Mouse (Mus musculus) lung, embryonic 16.5 days (tissue): ENCODE results near the gene Ccdc102a. TPM values are rescaled to one million over a fixed set of nuclear protein-coding genes. Genes with fewer than 3 reads are reported as not detected.
A peak's percentile ranks its signal among the peaks of the same experiment; 100 is the strongest.

Source experiments
- ATAC-seq: fragments of 200-750 bp; cut with Nextera tagmentation; 2 replicates; pipeline ENCODE4 v1.8.0; 2017; ENCODE audit warnings: low read depth, mild to moderate bottlenecking, moderate library complexity
- H3K27ac ChIP-seq: fragments of 300-500 bp; sonication (generic); 2 replicates; pipeline ENCODE4 v1.5.1; 2014; ENCODE audit warnings: mild to moderate bottlenecking, control low read depth, low read length
- H3K27me3 ChIP-seq: fragments of 300-500 bp; sonication (generic); 2 replicates; pipeline ENCODE4 v1.6.1; 2014; ENCODE audit warnings: low read depth, low read length, mixed read lengths; ENCODE audit not compliant: control insufficient read depth, insufficient read depth
- H3K36me3 ChIP-seq: fragments of 300-500 bp; sonication (generic); 2 replicates; pipeline ENCODE4 v1.6.1; 2014; ENCODE audit warnings: low read length; ENCODE audit not compliant: control insufficient read depth, insufficient read depth
- H3K4me1 ChIP-seq: fragments of 300-500 bp; sonication (generic); replicated peaks from 2 replicates; pipeline ENCODE4 v1.6.1; 2014; ENCODE audit warnings: low read length, mixed read lengths; ENCODE audit not compliant: control insufficient read depth, insufficient read depth
- H3K4me2 ChIP-seq: fragments of 300-500 bp; sonication (generic); 2 replicates; pipeline ENCODE4 v1.6.1; 2014; ENCODE audit warnings: low read depth, low read length, control low read depth
- H3K4me3 ChIP-seq: fragments of 300-500 bp; sonication (generic); 2 replicates; pipeline ENCODE4 v1.5.1; 2014; ENCODE audit warnings: mild to moderate bottlenecking, low read length, control low read depth
- H3K9ac ChIP-seq: fragments of 300-500 bp; sonication (generic); 2 replicates; pipeline ENCODE4 v1.6.1; 2014; ENCODE audit warnings: low read length, control low read depth
- H3K9me3 ChIP-seq: fragments of 300-500 bp; sonication (generic); 2 replicates; pipeline ENCODE4 v1.6.1; 2016; ENCODE audit warnings: low read length; ENCODE audit not compliant: control insufficient read depth
- WGBS: fragments of 180-500 bp; shearing (Covaris S2); extraction: QIAGEN DNeasy Blood & Tissue Kit; methylation state at CpG from one replicate; pipeline ENCODE4 v1.1.7; 2014; 5-methylcytosine and 5-hydroxymethylcytosine counted together
- polyA plus RNA-seq: library from polyadenylated mRNA; unstranded; fragments of >200 nt; fragmentation: Nextera tagmentation; extraction: Ambion mirVana; gene quantifications from 2 replicates; pipeline ENCODE4 v1.2.1, GENCODE M21; 2015

Gene Ccdc102a
- 18.2 and 18.5 TPM in 2 replicates for polyA plus RNA-seq

- peak within 1 kb of the TSS; percentile 86 for H3K27ac ChIP-seq
- peak; percentile 69 for ATAC-seq
- H3K9me3 ChIP-seq = no peaks in the 10 kb centered on the region
- WGBS = 3% methylated on average over 37 of the region's 51 CpGs
- no peaks in the 10 kb centered on the region for H3K36me3 ChIP-seq
- peak within 1 kb of the TSS; percentile 83 for H3K4me2 ChIP-seq
- no peaks in the 10 kb centered on the region for H3K27me3 ChIP-seq
- peak within 1 kb of the TSS; percentile 91 for H3K9ac ChIP-seq
- H3K4me3 ChIP-seq = peak within 1 kb of the TSS; percentile 82
- peaks cover 44% of the 10 kb centered on the region for H3K4me1 ChIP-seq
These were observed at the start of gene Ccdc102a for GRCm38 (mm10) chr8:94917851-94918495. Gene Ccdc102a, minus strand, starts transcription at chr8:94918098.

DNA sequence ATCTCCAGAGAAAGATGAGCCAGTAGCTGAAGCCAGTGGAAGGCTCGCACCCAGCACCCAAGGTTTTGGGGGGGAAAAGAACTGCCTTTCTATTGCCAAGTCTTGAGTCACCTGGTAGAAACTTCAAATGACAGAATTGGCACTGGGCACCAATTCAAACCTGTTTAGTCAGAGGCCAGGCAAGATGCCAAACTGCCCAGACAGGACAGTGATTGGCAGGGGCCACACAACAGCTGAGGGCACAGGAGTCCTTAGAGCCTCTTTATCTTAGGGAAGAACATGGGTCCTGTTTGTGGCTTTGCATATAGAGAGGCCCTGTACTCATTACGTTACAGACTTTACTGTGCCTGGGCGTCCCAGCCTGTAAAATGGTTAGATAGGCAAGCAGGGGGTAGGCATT is 49.7 kb upstream of the Ccdc102a start:
- WGBS = 62% methylated on average over 3 of the region's 3 CpGs
- H3K4me1 ChIP-seq = no peaks in the 10 kb centered on the region
- ATAC-seq = peak; percentile 43
- H3K27me3 ChIP-seq = no peaks in the 10 kb centered on the region
- no peak overlapping the region for H3K9ac ChIP-seq
- H3K36me3 ChIP-seq = no peaks in the 10 kb centered on the region
- no peak overlapping the region for H3K4me3 ChIP-seq
- peak overlapping the region; percentile 6; the same call in 1 of the 2 replicates for H3K27ac ChIP-seq
- H3K9me3 ChIP-seq = no peaks in the 10 kb centered on the region
- H3K4me2 ChIP-seq = no peak overlapping the region

DNA sequence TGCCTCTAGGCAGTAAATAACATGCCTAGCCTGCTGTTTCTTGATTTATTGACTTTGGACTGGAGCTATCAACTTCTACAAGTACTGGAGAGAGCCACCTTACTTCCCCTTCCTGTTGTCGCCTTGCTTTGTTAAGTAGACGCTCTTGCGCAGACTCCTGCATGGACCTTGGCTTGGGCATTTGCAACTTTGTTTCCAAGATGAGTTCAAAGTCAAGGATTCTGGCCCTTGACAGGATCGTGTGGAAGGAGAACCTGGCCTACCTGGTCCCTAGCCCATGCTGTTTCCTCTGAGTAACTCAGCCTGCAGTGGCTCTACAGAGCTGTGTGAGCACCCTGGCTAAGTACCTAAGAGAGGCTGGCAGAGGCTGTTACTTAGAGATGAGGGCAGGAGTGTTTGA is 49.2 kb upstream of the Ccdc102a start:
- no peaks in the 10 kb centered on the region for H3K36me3 ChIP-seq
- no peaks in the 10 kb centered on the region for H3K27me3 ChIP-seq
- peak overlapping the region; percentile 6 for H3K27ac ChIP-seq
- H3K4me3 ChIP-seq = no peak overlapping the region
- H3K9ac ChIP-seq = no peak overlapping the region
- WGBS = 50% methylated on average over 4 of the region's 4 CpGs
- H3K4me1 ChIP-seq = no peaks in the 10 kb centered on the region
- ATAC-seq = peak; percentile 42
- no peaks in the 10 kb centered on the region for H3K9me3 ChIP-seq
- H3K4me2 ChIP-seq = no peak overlapping the region

DNA sequence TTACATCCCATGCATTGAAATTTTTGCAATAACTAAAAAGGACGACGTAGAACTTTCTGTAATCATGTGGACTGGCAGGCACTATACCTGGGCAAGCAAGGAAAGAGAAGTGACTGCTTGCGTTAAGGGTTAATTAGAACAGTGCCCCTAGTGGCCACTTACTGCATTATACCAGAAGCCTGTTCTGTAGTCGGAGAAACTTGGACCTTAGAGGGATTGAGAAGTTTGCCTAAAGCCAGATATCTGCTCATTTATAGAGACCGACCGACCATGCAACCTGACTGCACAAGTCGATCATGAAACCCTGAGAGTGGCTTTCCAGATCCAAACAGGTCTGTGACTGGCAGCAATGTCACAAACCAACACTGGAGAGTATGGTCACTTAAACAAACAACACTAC is 48.7 kb upstream of the Ccdc102a start:
- peak overlapping the region; percentile 6 for H3K27ac ChIP-seq
- no peaks in the 10 kb centered on the region for H3K27me3 ChIP-seq
- WGBS = 18% methylated on average over 7 of the region's 7 CpGs
- no peak overlapping the region for H3K9ac ChIP-seq
- no peaks in the 10 kb centered on the region for H3K36me3 ChIP-seq
- H3K9me3 ChIP-seq = no peaks in the 10 kb centered on the region
- no peak overlapping the region for H3K4me2 ChIP-seq
- no peaks in the 10 kb centered on the region for H3K4me1 ChIP-seq
- ATAC-seq = no peak
- H3K4me3 ChIP-seq = no peak overlapping the region

- Histone ChIP-seq H3K27ac (no peak overlapping the region), H3K4me2 (no peak overlapping the region), H3K4me3 (no peak overlapping the region), H3K4me1 (no peaks in the 10 kb centered on the region), H3K27me3 (no peaks in the 10 kb centered on the region), H3K36me3 (no peaks in the 10 kb centered on the region), H3K9ac (no peak overlapping the region), H3K9me3 (no peaks in the 10 kb centered on the region)
- 18% methylated on average over 10 of the region's 10 CpGs for WGBS
- ATAC-seq = no peak
These were observed 46.9 kb upstream of the Ccdc102a start for GRCm38 (mm10) chr8:94964828-94965227.

- Histone ChIP-seq H3K9me3 (no peaks in the 10 kb centered on the region), H3K4me1 (no peaks in the 10 kb centered on the region), H3K36me3 (no peaks in the 10 kb centered on the region), H3K27me3 (no peaks in the 10 kb centered on the region), H3K4me2 (no peak overlapping the region), H3K4me3 (no peak overlapping the region), H3K9ac (no peak overlapping the region), H3K27ac (no peak overlapping the region)
- no peak for ATAC-seq
- 66% methylated on average over 1 of the region's 1 CpGs for whole genome bisulfite sequencing
These were observed 44.3 kb upstream of the Ccdc102a start for GRCm38 (mm10) chr8:94962201-94962600.

GRCm38 (mm10) chr8:94956078-94956574 is 38.2 kb upstream of the Ccdc102a start:
- H3K9ac ChIP-seq = no peak overlapping the region
- H3K9me3 ChIP-seq = no peaks in the 10 kb centered on the region
- no peaks in the 10 kb centered on the region for H3K36me3 ChIP-seq
- ATAC-seq = peak; percentile 60; the same call in 1 of the 2 replicates
- H3K4me2 ChIP-seq = no peak overlapping the region
- H3K27ac ChIP-seq = peak overlapping the region; percentile 88
- no peaks in the 10 kb centered on the region for H3K27me3 ChIP-seq
- peaks cover 12% of the 10 kb centered on the region for H3K4me1 ChIP-seq
- no peak overlapping the region for H3K4me3 ChIP-seq
- WGBS = 46% methylated on average over 1 of the region's 1 CpGs

- Histone ChIP-seq H3K9ac (peak overlapping the region; percentile 43; the same call in 1 of the 2 replicates), H3K4me2 (peak overlapping the region; percentile 3), H3K36me3 (no peaks in the 10 kb centered on the region), H3K4me3 (no peak overlapping the region), H3K27me3 (no peaks in the 10 kb centered on the region), H3K27ac (peak overlapping the region; percentile 88), H3K9me3 (no peaks in the 10 kb centered on the region), H3K4me1 (peaks cover 12% of the 10 kb centered on the region)
- 12% methylated on average over 9 of the region's 9 CpGs for WGBS
- peak; percentile 80 for ATAC-seq
These were observed 37.2 kb upstream of the Ccdc102a start for GRCm38 (mm10) chr8:94954921-94955758.

DNA sequence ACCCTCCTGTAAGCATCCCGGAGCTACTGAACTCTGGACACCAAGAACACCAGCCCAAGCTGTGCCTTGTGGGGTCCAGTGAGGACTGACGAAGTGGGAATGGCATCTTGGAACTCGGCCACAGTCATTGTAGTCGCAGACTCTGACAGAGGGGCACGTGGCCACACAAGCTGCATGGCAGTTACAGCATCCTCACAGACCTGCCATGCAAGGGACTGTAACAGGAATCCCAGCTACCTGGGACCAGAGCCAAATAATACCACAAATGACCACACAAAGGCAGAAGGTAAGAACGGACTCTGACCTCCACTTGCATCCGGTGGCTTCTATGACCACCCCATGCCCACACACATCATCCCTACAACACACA is 36.5 kb upstream of the Ccdc102a start:
- WGBS = 35% methylated on average over 7 of the region's 7 CpGs
- Histone ChIP-seq H3K27ac (peak overlapping the region; percentile 88), H3K4me2 (peak overlapping the region; percentile 6; the same call in 1 of the 2 replicates)

More for the DNA sequence above, 36.5 kb upstream of the Ccdc102a start:
- H3K36me3 ChIP-seq = no peaks in the 10 kb centered on the region
- peak; percentile 65 for ATAC-seq
- H3K9me3 ChIP-seq = no peaks in the 10 kb centered on the region
- peaks cover 12% of the 10 kb centered on the region for H3K4me1 ChIP-seq
- peak overlapping the region; percentile 17; the same call in 1 of the 2 replicates for H3K9ac ChIP-seq
- H3K4me3 ChIP-seq = no peak overlapping the region
- no peaks in the 10 kb centered on the region for H3K27me3 ChIP-seq
